Mouse (Mus musculus): ENCODE results near the gene Ctps.

Ctps gene

DNA sequence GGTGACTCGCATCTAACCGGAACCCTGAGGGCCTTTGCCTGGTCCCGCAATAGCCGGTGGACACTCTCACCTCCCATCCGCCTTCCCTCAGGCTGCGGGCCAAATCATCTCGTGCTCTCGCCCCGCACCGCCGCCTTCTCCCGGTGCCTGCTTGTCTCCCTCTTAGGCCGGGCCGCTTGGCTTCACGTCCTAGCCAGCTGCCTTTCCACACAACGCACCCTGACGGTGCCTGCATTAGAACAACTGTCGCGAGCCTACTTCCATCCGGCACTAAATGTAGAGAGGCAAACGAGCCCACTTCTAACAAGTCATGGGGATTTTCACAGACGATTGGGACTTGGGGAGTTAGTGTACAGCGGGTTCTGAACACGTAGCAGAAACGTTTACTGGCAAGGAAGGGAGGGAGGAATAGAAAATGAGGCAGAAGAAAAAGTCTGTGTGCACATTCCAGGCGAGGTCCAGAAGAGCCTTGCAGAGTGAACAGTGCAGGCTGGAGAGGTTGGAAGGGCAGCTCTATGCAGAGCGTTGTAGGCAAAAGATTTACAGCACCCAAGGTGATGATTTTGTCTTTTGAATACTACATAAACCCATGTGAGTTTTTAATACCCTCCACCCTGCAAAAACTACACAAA is 478 bp upstream of the Ctps start:
- DNase-seq: peak in 1 of 2 experiments; percentile 28

- peak; percentile 56 to 61 for DNase-seq
These were observed 1.1 kb downstream of the Ctps start for GRCm38 (mm10) chr4:120569025-120569424.

DNA sequence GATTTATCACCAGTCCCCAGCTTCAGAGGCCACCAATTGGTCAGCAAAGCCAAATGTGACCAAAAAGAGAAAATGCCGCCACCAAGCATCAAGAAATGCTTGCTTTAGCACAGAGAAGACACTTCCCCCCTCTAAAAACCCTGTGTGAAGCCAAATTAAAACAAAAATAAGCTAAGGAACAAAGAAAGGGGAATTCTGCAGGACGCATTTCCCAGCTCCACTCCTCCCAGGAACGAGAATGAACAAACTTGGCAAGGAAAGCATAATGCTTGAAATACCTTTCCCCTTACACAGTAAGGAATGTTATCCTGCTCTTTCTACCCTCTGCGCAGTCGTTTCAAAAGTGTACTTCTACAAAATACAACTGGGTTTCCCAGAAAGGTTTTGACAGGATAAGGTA is 2.1 kb downstream of the Ctps start:
- peak in 1 of 2 experiments; percentile 45 for DNase-seq

DNA sequence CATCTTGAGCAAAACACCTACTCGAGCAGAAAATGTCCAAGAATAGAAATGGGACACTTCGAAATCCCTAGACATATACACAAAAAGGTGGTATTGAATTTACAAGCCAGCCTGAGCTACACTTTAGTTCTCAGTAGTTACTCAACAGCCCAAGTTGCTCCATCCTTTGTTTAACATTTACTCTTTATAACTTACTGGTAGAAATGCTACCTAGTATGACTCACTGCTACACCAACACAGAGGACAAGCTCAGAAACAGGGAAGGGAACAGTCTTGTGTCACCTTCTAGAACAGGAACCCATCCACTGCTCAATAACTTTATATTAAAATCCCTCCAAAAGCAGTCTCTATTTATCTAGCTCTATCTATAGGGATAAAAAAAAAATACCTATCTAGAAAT is 4.3 kb downstream of the Ctps start:
- peak in 1 of 2 experiments; percentile 37 for DNase-seq

DNA sequence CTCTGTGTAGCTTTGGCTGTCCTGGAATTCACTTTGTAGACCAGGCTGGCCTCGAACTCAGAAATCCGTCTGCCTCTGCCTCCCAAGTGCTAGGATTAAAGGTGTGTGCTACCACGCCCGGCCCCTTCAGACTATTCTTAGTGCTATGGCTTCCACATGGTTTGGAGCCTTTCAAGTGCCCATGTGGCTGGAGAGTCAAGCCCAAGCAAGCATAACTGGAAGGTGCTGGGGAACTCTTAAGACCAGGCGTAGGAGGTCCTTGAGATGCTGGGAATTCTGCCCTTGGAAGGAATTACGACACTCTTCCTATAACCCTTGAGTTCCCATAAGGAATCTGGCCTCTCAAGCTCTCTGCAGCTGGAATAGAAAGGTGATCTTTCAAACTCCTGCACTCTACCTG is 13.5 kb downstream of the Ctps start:
- no peak for DNase-seq

DNA sequence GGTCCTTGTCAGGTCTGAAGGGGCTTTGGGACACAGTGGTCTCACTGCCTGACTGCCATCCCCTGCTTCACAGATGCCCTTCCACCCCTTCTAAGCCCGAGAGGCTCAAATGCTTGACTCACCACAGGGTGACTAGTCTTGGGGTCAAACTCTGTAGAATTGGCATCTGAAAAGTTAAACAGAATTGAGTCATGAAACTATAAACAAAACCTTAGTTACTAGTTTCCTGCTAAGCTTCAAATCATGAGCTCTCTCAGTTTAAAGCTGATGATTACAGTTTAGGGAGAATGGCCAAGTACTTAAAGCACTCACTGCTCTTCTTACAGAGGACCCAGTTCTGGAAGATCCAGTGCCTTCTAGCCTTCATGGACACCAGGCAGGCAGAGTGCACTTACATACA is 25.2 kb downstream of the Ctps start:
- DNase-seq: no peak

- DNase-seq: no peak
These were observed 31.4 kb downstream of the Ctps start for GRCm38 (mm10) chr4:120538664-120539063.

DNA sequence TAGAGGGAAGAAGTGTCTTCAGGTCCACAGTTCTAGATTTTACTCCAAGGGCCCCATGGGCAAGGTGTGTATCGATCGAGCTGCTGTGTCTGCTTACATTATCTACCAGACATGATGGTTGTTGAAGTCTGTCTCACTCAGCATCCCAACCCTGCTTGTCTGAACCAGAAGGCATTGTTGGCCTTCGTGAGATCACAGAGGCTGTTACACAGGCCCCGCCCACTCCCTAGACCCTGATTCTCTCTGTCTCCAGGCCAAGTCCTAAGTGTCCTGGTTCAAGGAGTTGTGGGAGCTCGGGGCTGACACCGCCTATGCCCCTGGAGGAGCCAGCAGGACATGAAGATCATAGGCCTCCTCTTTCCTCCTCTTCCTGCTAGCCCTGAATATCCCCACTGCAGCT is 38.1 kb downstream of the Ctps start, which contains the start of gene Slfnl1:
Gene Slfnl1 (plus strand): TSS at position 246 of the 400 bp plus-strand sequence.
- DNase-seq: no peak

DNA sequence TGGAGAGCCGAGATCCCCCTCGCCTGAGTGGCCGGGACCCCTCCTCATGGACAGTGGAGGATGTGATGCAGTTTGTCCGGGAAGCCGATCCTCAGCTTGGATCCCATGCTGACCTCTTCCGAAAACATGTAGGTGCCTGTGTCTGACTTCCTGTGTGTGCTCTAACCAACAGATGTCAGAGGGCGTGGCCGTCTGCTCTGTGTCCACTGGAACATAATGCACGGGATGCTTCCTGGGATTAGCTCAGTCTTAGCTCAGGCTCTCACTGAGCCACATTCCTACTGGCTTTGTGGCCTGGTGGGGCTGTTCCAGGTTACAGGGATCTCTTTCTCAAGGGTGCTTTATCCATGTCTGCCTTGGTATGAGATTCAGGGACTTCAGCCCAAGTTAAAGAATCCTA is 41.9 kb downstream of the Ctps start:
- DNase-seq: no peak

- DNase-seq: no peak
These were observed 47.0 kb downstream of the Ctps start for GRCm38 (mm10) chr4:120523092-120523491.

- DNase-seq: peak; percentile 60 to 71
These were observed 47.7 kb downstream of the Ctps start for GRCm38 (mm10) chr4:120522351-120522750.

- no peak for DNase-seq
These were observed 48.3 kb downstream of the Ctps start for GRCm38 (mm10) chr4:120521761-120522160.

- peak; percentile 69 to 88 for DNase-seq
These were observed 52.7 kb downstream of the Ctps start for GRCm38 (mm10) chr4:120517335-120517734.

DNA sequence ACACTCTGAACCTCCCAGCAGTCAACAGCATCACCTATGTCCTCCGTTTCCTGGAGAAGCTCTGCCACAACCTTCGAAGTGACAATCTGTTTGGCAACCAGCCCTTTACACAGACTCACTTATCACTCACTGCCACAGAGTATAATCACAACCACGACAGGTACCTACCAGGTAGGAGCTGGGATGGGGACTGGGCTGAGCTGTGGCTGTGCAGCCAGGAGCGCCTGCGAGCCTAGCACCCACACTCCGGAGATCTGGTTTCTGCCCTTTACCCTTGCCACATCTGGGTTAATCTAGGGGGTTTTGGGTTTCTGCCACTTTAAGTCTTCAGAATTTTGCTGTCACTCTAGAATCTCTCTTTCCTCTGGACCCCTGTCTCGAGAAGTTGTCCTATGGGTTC is 53.2 kb downstream of the Ctps start:
- no peak for DNase-seq

DNA sequence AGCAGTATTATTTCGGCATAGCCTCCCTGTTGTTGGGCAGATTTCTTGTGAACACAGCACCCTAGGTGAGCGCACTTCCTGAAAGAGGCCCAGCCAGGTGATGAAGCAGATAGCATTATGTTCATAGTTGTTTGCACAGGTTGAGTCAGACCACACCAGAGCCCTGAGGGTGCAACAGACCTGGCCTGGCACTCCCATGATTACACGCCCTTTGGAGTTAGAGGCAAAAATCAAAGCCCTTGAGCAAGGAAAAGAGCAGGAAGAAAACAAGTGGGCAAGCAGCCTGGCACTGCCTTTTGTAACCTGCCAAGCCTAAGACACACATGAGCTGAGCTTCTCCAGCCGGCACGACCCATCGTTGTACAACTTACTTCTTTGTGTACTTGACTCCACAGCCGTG is 53.6 kb downstream of the Ctps start:
- DNase-seq: peak; percentile 28 to 35

- no peak for DNase-seq
These were observed 55.7 kb downstream of the Ctps start for GRCm38 (mm10) chr4:120514366-120514765.

GRCm38 (mm10) chr4:120511203-120511602 is 58.9 kb downstream of the Ctps start:
- DNase-seq: no peak

- no peak for DNase-seq
These were observed 63.1 kb downstream of the Ctps start for GRCm38 (mm10) chr4:120506955-120507354.

Data from kidney, adult 8-10 months (tissue).